Mouse (Mus musculus) liver, embryonic 14.5 days (tissue): ENCODE measurements around the gene Ubl3. TPM values are rescaled to one million over a fixed set of nuclear protein-coding genes. Genes with fewer than 3 reads are reported as not detected.

Source experiments
- ATAC-seq: fragments of 200-750 bp; cut with Nextera tagmentation; 2 replicates; pipeline ENCODE4 v1.8.0; 2017; ENCODE audit warnings: moderate number of reproducible peaks, mild to moderate bottlenecking, moderate library complexity; ENCODE audit not compliant: insufficient read depth
- DNase-seq, 3 experiments: peaks; one replicate each; pipeline ENCODE4 v3.0.0-alpha.2; 2012 to 2013; ENCODE audit warnings: low read depth in 3 of 3, low spot score in 3 of 3
- H3K27ac ChIP-seq: fragments of 300-500 bp; sonication (generic); 2 replicates; pipeline ENCODE4 v1.5.1; 2014; ENCODE audit warnings: moderate library complexity, mild to moderate bottlenecking, control low read depth, inconsistent platforms
- H3K27me3 ChIP-seq: fragments of 300-500 bp; sonication (generic); 2 replicates; pipeline ENCODE4 v1.6.1; 2014; ENCODE audit warnings: mild to moderate bottlenecking, low read length, moderate library complexity; ENCODE audit not compliant: control insufficient read depth, insufficient read depth
- H3K36me3 ChIP-seq: fragments of 300-500 bp; sonication (generic); replicated peaks from 2 replicates; pipeline ENCODE4 v1.6.1; 2014; ENCODE audit warnings: low read depth; ENCODE audit not compliant: control insufficient read depth, insufficient read depth
- H3K4me1 ChIP-seq, 2 experiments: fragments of 200-500 bp in 1 of 2; fragments of 300-500 bp in 1 of 2; sonication (generic) in 1 of 2; replicated peaks; 2 replicates each; pipeline ENCODE4 v1.6.1; 2012 to 2014; ENCODE audit warnings: antibody characterized with exemption in 1 of 2, inconsistent platforms in 1 of 2, low read length in 1 of 2; ENCODE audit not compliant: control insufficient read depth in 2 of 2, insufficient read depth in 2 of 2
- H3K4me2 ChIP-seq: fragments of 300-500 bp; sonication (generic); 2 replicates; pipeline ENCODE4 v1.6.1; 2014; ENCODE audit warnings: low read depth, mild to moderate bottlenecking, control low read depth, moderate library complexity
- H3K4me3 ChIP-seq, 2 experiments: fragments of 200-500 bp in 1 of 2; fragments of 300-500 bp in 1 of 2; sonication (generic) in 1 of 2; 2 replicates each; pipeline ENCODE4 v1.5.1; 2012 to 2014; ENCODE audit warnings: low read depth in 2 of 2, low read length in 2 of 2, mild to moderate bottlenecking in 2 of 2, control low read depth in 1 of 2, inconsistent platforms in 1 of 2, moderate library complexity in 1 of 2; ENCODE audit not compliant: insufficient read depth in 1 of 2
- H3K9ac ChIP-seq: fragments of 300-500 bp; sonication (generic); replicated peaks from 2 replicates; pipeline ENCODE4 v1.6.1; 2014; ENCODE audit warnings: mild to moderate bottlenecking, control low read depth, moderate library complexity
- H3K9me3 ChIP-seq: fragments of 300-500 bp; sonication (generic); 2 replicates; pipeline ENCODE4 v1.6.1; 2016; ENCODE audit warnings: low read length, mixed read lengths; ENCODE audit not compliant: control insufficient read depth
- CTCF ChIP-seq: IDR thresholded peaks from 2 replicates; pipeline ENCODE4 v1.5.1; 2016; ENCODE audit warnings: antibody characterized with exemption, low read depth, control low read depth
- EP300 ChIP-seq: IDR thresholded peaks from 2 replicates; pipeline ENCODE4 v1.6.1; 2016; ENCODE audit warnings: antibody characterized with exemption, low read depth
- WGBS: fragments of 180-500 bp; shearing (Covaris S2); extraction: QIAGEN DNeasy Blood & Tissue Kit; methylation state at CpG from one replicate; pipeline ENCODE4 v1.1.7; 2014; ENCODE audit not compliant: insufficient replicate concordance; 5-methylcytosine and 5-hydroxymethylcytosine counted together
- polyA plus RNA-seq, 2 experiments: library from polyadenylated mRNA; depleted of rRNA in 1 of 2; stranded (reverse) in 1 of 2; unstranded in 1 of 2; fragments of >200 nt; fragmentation: Nextera tagmentation in 1 of 2; extraction: Ambion mirVana in 1 of 2; gene quantifications; 2 replicates each; pipeline versions ENCODE4 v1.2.1 to v1.2.3; 2012 to 2014

Ubl3 gene
- polyA plus RNA-seq, 2 experiments: 6.3 to 16.0 TPM

GRCm38 (mm10) chr5:148563281-148563680 lies 10.7 kb upstream of the Ubl3 start:
- no peak for DNase-seq
- WGBS: 63% methylated on average over 4 of the region's 4 CpGs
- no peak overlapping the region for H3K9ac ChIP-seq
- no peak overlapping the region for H3K4me3 ChIP-seq
- no peak for ATAC-seq
- no peak overlapping the region for H3K27ac ChIP-seq
- H3K4me2 ChIP-seq: no peak overlapping the region
- H3K36me3 ChIP-seq: no peaks in the 10 kb centered on the region
- TF ChIP-seq CTCF (no peak), EP300 (no peak)
- H3K27me3 ChIP-seq: no peaks in the 10 kb centered on the region
- no peaks in the 10 kb centered on the region for H3K9me3 ChIP-seq
- no peaks in the 10 kb centered on the region for H3K4me1 ChIP-seq

GRCm38 (mm10) chr5:148562235-148562634 lies 9.6 kb upstream of the Ubl3 start:
- 59% methylated on average over 8 of the region's 8 CpGs for WGBS
- no peaks in the 10 kb centered on the region for H3K36me3 ChIP-seq
- no peak for TF ChIP-seq CTCF
- no peak for TF ChIP-seq EP300
- no peak overlapping the region for H3K4me3 ChIP-seq
- no peak overlapping the region for H3K9ac ChIP-seq
- no peak overlapping the region for H3K4me2 ChIP-seq
- no peaks in the 10 kb centered on the region for H3K27me3 ChIP-seq
- no peak for ATAC-seq
- no peak for DNase-seq
- no peak overlapping the region for H3K27ac ChIP-seq
- no peaks in the 10 kb centered on the region for H3K4me1 ChIP-seq
- no peaks in the 10 kb centered on the region for H3K9me3 ChIP-seq

DNA sequence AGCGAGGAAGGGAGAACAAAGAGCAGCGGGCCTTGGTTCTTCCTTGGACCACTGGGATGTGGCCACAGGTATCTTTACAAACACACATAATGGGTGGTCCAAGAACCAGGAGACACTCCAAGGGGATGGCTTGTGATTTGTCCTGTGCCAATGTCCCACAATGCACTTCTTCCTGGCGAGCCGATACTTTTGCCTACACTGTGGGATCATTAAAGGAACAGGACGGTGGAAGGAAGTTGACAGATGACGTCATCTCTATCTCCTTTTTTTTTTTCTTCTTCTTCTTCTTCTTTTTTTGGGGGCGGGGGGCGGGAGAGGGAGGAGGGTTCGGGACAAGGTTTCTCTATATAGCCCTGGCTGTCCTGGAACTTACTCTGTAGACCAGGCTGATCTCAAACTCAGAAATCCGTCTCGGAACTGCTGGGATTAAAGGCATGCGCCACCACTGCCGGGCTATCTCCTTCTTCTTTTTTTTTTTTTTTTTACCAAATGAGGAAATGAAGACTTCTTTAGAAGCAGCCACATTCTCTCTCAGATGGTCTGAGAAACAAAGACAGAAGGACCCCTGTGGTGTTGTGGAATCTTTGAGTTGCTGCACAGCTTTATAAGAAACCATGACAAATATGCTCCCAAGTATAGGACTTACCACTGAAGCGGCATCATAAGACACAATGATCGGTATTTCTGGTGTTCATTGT lies 6.8 kb upstream of the Ubl3 start:
- Histone ChIP-seq H3K4me2 (no peak overlapping the region), H3K9ac (no peak overlapping the region), H3K36me3 (no peaks in the 10 kb centered on the region), H3K4me3 (no peak overlapping the region), H3K27me3 (peaks cover 3% of the 10 kb centered on the region; the same call in 1 of the 2 replicates), H3K27ac (no peak overlapping the region), H3K4me1 (peaks cover 0 to 2% of the 10 kb centered on the region in 2 experiments; a peak in 2 of 4 replicates), H3K9me3 (no peaks in the 10 kb centered on the region)
- ATAC-seq: no peak
- WGBS: 41% methylated on average over 15 of the region's 15 CpGs
- TF ChIP-seq EP300 (no peak), CTCF (no peak)
- no peak for DNase-seq

DNA sequence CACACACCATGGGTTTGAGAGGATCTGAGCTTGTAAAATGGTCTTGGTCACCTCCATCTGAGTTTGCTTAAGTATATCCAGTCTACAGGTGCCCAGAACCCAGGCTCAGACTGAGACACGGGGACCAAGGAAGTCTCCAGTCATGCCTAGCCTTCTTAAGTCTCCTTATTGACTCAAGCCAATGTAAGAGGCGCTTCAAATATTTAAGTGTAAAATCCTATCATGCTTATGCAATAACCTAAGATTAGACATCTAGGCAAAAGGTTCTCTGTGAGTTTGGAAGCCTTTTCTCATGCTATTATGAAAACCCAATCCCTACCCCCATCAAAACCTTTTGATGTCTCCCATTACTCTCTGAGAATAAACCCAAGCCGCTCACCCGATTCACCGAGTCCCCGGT lies 5.9 kb upstream of the Ubl3 start:
- no peak overlapping the region for H3K4me2 ChIP-seq
- peaks cover 0 to 6% of the 10 kb centered on the region in 2 experiments; a peak in 2 of 4 replicates for H3K4me1 ChIP-seq
- no peak for DNase-seq
- H3K36me3 ChIP-seq: no peaks in the 10 kb centered on the region
- WGBS: 77% methylated on average over 6 of the region's 6 CpGs
- TF ChIP-seq EP300 (no peak), CTCF (no peak)
- no peak overlapping the region for H3K9ac ChIP-seq
- no peaks in the 10 kb centered on the region for H3K9me3 ChIP-seq
- peaks cover 11% of the 10 kb centered on the region for H3K27me3 ChIP-seq
- no peak overlapping the region for H3K4me3 ChIP-seq
- no peak overlapping the region for H3K27ac ChIP-seq
- no peak for ATAC-seq

GRCm38 (mm10) chr5:148556509-148556908 lies 3.9 kb upstream of the Ubl3 start:
- no peak for TF ChIP-seq CTCF
- TF ChIP-seq EP300: no peak
- Histone ChIP-seq H3K9me3 (no peaks in the 10 kb centered on the region), H3K4me2 (no peak overlapping the region), H3K27ac (no peak overlapping the region), H3K4me3 (no peak overlapping the region), H3K9ac (no peak overlapping the region), H3K27me3 (peaks cover 16% of the 10 kb centered on the region), H3K4me1 (peaks cover 0 to 6% of the 10 kb centered on the region in 2 experiments; a peak in 2 of 4 replicates), H3K36me3 (no peaks in the 10 kb centered on the region)
- DNase-seq (no peak), ATAC-seq (no peak)
- WGBS: 56% methylated on average over 5 of the region's 5 CpGs
